Mouse (Mus musculus) liver, embryonic 11.5 days (tissue): ENCODE results near the gene Fcna. TPM values are rescaled to one million over a fixed set of nuclear protein-coding genes. Genes with fewer than 3 reads are reported as not detected.
A peak's percentile ranks its signal among the peaks of the same experiment; 100 is the strongest.

Experiments used
- ATAC-seq: fragments of 200-750 bp; cut with Nextera tagmentation; replicated peaks from 2 replicates; pipeline ENCODE4 v1.8.0; 2017; ENCODE audit warnings: moderate number of reproducible peaks, mild to moderate bottlenecking, moderate TSS enrichment, moderate library complexity; ENCODE audit not compliant: low FRiP score
- DNase-seq: peaks from one replicate; pipeline ENCODE4 v3.0.0-alpha.2; 2017; ENCODE audit warnings: low spot score
- H3K27ac ChIP-seq: fragments of 300-500 bp; sonication (generic); 2 replicates; pipeline ENCODE4 v1.5.1; 2014; ENCODE audit warnings: mild to moderate bottlenecking, low read depth, low read length, control low read depth
- H3K27me3 ChIP-seq: fragments of 300-500 bp; sonication (generic); replicated peaks from 2 replicates; pipeline ENCODE4 v1.6.1; 2014; ENCODE audit warnings: low read length, mixed read lengths; ENCODE audit not compliant: control insufficient read depth, insufficient read depth
- H3K36me3 ChIP-seq: fragments of 300-500 bp; sonication (generic); 2 replicates; pipeline ENCODE4 v1.6.1; 2014; ENCODE audit warnings: mild to moderate bottlenecking, low read length, moderate library complexity, mixed read lengths; ENCODE audit not compliant: control insufficient read depth, insufficient read depth
- H3K4me1 ChIP-seq: fragments of 300-500 bp; sonication (generic); replicated peaks from 2 replicates; pipeline ENCODE4 v1.6.1; 2014; ENCODE audit warnings: low read length, mixed read lengths; ENCODE audit not compliant: control insufficient read depth, insufficient read depth
- H3K4me2 ChIP-seq: fragments of 300-500 bp; sonication (generic); 2 replicates; pipeline ENCODE4 v1.6.1; 2014; ENCODE audit warnings: mild to moderate bottlenecking, control low read depth, moderate library complexity
- H3K4me3 ChIP-seq: fragments of 300-500 bp; sonication (generic); 2 replicates; pipeline ENCODE4 v1.5.1; 2014; ENCODE audit warnings: low read depth, low read length, control low read depth
- H3K9ac ChIP-seq: fragments of 300-500 bp; sonication (generic); 2 replicates; pipeline ENCODE4 v1.6.1; 2014; ENCODE audit warnings: low read depth, low read length, control low read depth
- H3K9me3 ChIP-seq: fragments of 300-500 bp; sonication (generic); 2 replicates; pipeline ENCODE4 v1.6.1; 2016; ENCODE audit warnings: low read length, inconsistent platforms, mixed read lengths; ENCODE audit not compliant: control insufficient read depth
- WGBS: fragments of 180-500 bp; shearing (Covaris S2); extraction: QIAGEN DNeasy Blood & Tissue Kit; methylation state at CpG from one replicate; pipeline ENCODE4 v1.1.7; 2014; 5-methylcytosine and 5-hydroxymethylcytosine counted together
- polyA plus RNA-seq: library from polyadenylated mRNA; unstranded; fragments of >200 nt; fragmentation: Nextera tagmentation; extraction: Ambion mirVana; gene quantifications from 2 replicates; pipeline ENCODE4 v1.2.1, GENCODE M21; 2014

Fcna gene
- polyA plus RNA-seq, 1 experiment from 2014 or later = 33.4 TPM

DNA sequence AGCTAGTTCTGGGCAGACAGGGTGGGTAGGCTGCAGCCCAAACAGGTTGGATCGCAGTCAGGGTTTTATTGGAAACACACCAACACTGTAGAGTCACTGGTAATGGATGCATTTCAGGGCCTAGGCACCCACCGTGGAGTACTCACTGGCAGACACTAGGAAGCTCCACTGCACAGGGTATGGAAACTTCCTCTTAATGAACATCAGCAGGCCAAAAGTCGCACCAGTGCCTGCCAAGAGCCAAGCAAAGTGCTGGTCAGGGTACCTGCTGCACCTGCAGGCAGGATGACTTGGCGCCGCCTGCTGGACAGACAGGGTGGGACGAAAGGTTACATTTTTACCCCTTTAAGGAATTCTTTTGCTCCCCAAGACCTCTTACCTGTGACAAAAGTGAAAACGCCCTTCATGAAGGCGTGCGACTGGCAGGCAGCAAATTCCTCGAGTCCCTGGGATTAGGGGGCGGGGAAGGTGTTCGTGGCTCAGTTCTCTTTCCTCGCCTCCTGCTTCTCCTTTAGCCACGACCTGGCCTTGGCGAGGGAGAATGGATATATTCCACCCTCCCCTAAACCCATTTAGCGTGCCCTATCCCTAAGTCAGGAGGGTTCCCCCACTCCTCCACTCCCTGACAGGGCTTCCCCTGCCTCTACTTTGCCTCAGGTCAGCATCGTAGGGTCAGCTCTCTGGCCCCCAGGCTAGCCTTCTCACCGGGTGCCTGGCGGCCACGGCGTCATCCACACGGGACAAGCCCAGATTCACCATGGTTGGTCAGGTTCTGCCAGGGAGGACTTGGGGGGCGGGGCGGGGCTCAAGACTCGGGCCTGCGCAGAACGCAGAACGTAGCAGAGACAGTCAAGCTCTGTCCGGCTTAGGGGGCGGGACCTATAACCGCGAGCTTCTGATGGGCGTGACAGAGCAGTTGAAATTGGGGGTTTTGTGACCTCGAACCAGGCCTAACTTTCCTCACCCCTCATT, 6.3 kb downstream of the Fcna start, which contains the start of gene Tmem141:
TSS of gene Tmem141 (minus strand) at position 777 of the 972 bp plus-strand sequence.
- Histone ChIP-seq H3K4me3 (peak within 1 kb of the TSS; percentile 35), H3K9ac (peak within 1 kb of the TSS; percentile 30), H3K9me3 (no peaks in the 10 kb centered on the region), H3K4me1 (peaks cover 5% of the 10 kb centered on the region; the same call in 1 of the 2 replicates), H3K27me3 (peaks cover 24% of the 10 kb centered on the region), H3K27ac (no peak within 1 kb of the TSS), H3K4me2 (peak within 1 kb of the TSS; percentile 74), H3K36me3 (no peaks in the 10 kb centered on the region)
- DNase-seq (peak; percentile 75), ATAC-seq (peak; percentile 84)
- WGBS = 6% methylated on average over 34 of the region's 34 CpGs

GRCm38 (mm10) chr2:25620852-25621228, 7.0 kb downstream of the Fcna start:
- no peak overlapping the region for H3K9ac ChIP-seq

GRCm38 (mm10) chr2:25620386-25620785, 7.4 kb downstream of the Fcna start:
- H3K4me3 ChIP-seq = no peak overlapping the region
- no peaks in the 10 kb centered on the region for H3K36me3 ChIP-seq
- no peak overlapping the region; the same call in 1 of the 2 replicates for H3K27ac ChIP-seq
- 50% methylated on average over 6 of the region's 6 CpGs for WGBS
- peaks cover 35% of the 10 kb centered on the region for H3K27me3 ChIP-seq
- H3K9ac ChIP-seq = no peak overlapping the region
- peaks cover 7% of the 10 kb centered on the region; the same call in 1 of the 2 replicates for H3K4me1 ChIP-seq
- no peaks in the 10 kb centered on the region for H3K9me3 ChIP-seq
- no peak overlapping the region for H3K4me2 ChIP-seq
- DNase-seq = no peak
- ATAC-seq = no peak

More at GRCm38 (mm10) chr2:25620852-25621228, 7.0 kb downstream of the Fcna start:
- 64% methylated on average over 4 of the region's 4 CpGs for WGBS
- Histone ChIP-seq H3K27me3 (peaks cover 31% of the 10 kb centered on the region), H3K9me3 (no peaks in the 10 kb centered on the region), H3K36me3 (no peaks in the 10 kb centered on the region), H3K4me1 (peaks cover 7% of the 10 kb centered on the region; the same call in 1 of the 2 replicates), H3K4me3 (no peak overlapping the region; the same call in 1 of the 2 replicates), H3K4me2 (peak overlapping the region; percentile 74), H3K27ac (no peak overlapping the region)
- no peak for ATAC-seq
- no peak for DNase-seq

DNA sequence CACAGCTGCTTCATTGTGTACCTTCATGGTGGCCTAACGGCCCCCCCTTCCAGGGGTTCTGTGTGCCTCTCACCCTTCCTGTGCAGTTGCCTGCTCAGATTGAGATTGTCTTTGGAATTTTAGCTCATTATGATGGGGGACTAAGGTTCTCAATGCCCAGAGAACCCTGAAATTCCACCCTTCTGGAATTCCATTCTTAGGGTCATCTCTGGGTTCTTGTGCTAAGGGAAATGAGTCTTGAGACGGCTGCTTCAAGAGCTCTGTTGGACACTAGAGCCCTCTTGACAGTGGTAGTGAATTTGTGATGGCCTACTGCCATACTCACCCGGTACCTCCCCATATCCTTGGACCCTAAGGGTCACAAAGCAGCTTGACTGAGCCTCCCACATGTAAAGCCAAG, 10.3 kb downstream of the Fcna start, which contains the start of gene Ccdc183:
TSS of gene Ccdc183 (minus strand) at position 101 of the 400 bp plus-strand sequence.
- peaks cover 7% of the 10 kb centered on the region; the same call in 1 of the 2 replicates for H3K4me1 ChIP-seq
- no peak within 1 kb of the TSS for H3K27ac ChIP-seq
- H3K9ac ChIP-seq = no peak within 1 kb of the TSS
- DNase-seq (no peak), ATAC-seq (no peak)
- 63% methylated on average over 3 of the region's 3 CpGs for WGBS
- H3K27me3 ChIP-seq = peaks cover 50% of the 10 kb centered on the region
- no peaks in the 10 kb centered on the region for H3K36me3 ChIP-seq
- H3K4me2 ChIP-seq = no peak within 1 kb of the TSS
- no peaks in the 10 kb centered on the region for H3K9me3 ChIP-seq
- H3K4me3 ChIP-seq = no peak within 1 kb of the TSS

DNA sequence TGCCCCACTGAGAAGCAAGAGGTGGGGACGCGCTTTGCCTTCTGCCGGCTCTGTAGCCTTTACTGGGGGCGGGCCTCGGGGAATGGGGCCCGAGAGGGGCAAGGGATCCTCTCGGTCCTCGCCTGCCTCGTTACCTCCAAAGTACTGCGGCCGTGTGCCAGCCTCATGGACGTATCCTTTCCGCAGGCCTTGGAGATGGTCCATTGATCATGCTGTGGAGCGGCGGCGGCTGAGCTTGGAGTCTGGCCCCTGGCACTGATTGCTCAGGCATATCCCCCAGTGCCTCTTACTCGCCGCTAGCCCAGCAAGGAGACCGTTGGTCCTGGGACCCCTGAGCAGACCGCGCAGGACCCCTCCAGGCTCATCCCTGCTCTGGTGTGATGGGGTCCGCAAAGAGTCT, 11.4 kb downstream of the Fcna start:
- WGBS = 15% methylated on average over 22 of the region's 22 CpGs
- H3K9ac ChIP-seq = no peak overlapping the region
- H3K4me1 ChIP-seq = peaks cover 7% of the 10 kb centered on the region; the same call in 1 of the 2 replicates
- H3K27me3 ChIP-seq = peaks cover 56% of the 10 kb centered on the region
- no peak overlapping the region for H3K27ac ChIP-seq
- H3K9me3 ChIP-seq = no peaks in the 10 kb centered on the region
- H3K4me3 ChIP-seq = no peak overlapping the region
- H3K36me3 ChIP-seq = no peaks in the 10 kb centered on the region
- H3K4me2 ChIP-seq = peak overlapping the region; percentile 30
- ATAC-seq = no peak
- DNase-seq = no peak

DNA sequence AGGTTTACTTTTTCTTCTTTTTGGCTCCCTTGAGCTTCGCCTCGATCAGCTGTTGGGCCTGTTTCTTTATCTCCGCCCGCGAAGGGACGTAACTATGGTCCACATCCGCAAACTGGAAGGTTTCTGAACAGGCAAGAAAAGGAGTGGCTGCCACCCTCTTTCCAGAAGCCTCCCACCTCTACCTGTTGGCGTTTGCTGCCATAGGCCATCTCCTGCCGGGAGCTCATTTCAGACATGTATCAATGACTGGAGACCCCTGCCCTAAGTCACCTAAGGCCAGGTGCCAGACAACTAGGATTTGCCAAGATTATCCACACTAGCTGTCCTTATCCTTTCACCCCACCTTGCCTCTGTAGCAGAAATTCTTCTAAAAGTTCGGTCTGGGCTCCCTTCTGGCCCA, 19.2 kb downstream of the Fcna start:
- H3K9me3 ChIP-seq = no peaks in the 10 kb centered on the region
- peak overlapping the region; percentile 77 for H3K4me3 ChIP-seq
- DNase-seq (no peak), ATAC-seq (no peak; the same call in 1 of the 2 replicates)
- H3K27me3 ChIP-seq = peaks cover 11% of the 10 kb centered on the region
- H3K9ac ChIP-seq = no peak overlapping the region; the same call in 1 of the 2 replicates
- peak overlapping the region; percentile 78 for H3K4me2 ChIP-seq
- 55% methylated on average over 10 of the region's 10 CpGs for WGBS
- no peak overlapping the region for H3K27ac ChIP-seq
- peaks cover 17% of the 10 kb centered on the region for H3K4me1 ChIP-seq
- H3K36me3 ChIP-seq = no peaks in the 10 kb centered on the region

GRCm38 (mm10) chr2:25607761-25608622, 19.8 kb downstream of the Fcna start, which contains the start of gene Rabl6:
Rabl6 (minus strand) TSS chr2:25608521.
- WGBS = under 1% methylated on average over 80 of the region's 80 CpGs
- peak within 1 kb of the TSS; percentile 78 for H3K4me2 ChIP-seq
- H3K4me1 ChIP-seq = peaks cover 17% of the 10 kb centered on the region
- H3K9me3 ChIP-seq = no peaks in the 10 kb centered on the region
- peak; percentile 84 for ATAC-seq
- H3K27me3 ChIP-seq = peaks cover 8% of the 10 kb centered on the region
- peak within 1 kb of the TSS; percentile 78 for H3K27ac ChIP-seq
- peak; percentile 88 for DNase-seq
- peak within 1 kb of the TSS; percentile 90 for H3K9ac ChIP-seq
- no peaks in the 10 kb centered on the region for H3K36me3 ChIP-seq
- H3K4me3 ChIP-seq = peak within 1 kb of the TSS; percentile 77

DNA sequence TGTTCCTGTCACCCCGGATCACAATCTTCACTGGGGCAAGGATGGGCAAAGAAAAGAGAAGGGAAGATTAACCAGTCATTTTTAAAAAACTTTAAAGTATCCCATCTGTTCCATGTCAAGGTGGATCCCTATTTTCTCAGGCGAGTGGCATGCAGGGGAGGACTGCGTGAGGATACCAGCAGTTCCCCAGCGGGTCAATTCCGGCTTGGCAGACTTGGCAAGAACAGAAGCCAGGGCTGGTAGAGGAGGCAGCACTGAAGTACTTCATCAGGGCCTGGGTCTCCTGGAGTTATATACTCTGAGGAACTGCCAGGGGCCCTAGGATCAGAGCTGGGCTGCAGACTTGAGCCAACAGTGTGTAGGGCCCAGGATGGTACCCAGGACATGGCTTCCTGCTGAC, 25.3 kb downstream of the Fcna start:
- Histone ChIP-seq H3K4me2 (no peak overlapping the region), H3K9me3 (no peaks in the 10 kb centered on the region), H3K9ac (no peak overlapping the region), H3K36me3 (peaks cover 35% of the 10 kb centered on the region), H3K4me1 (peaks cover 14% of the 10 kb centered on the region), H3K27me3 (no peaks in the 10 kb centered on the region), H3K4me3 (no peak overlapping the region), H3K27ac (no peak overlapping the region)
- WGBS = 94% methylated on average over 5 of the region's 5 CpGs
- DNase-seq = no peak
- no peak for ATAC-seq
